Mouse (Mus musculus) G1E (cell line): Measurements from ENCODE around the gene 1700018F24Rik. TPM values are rescaled to one million over a fixed set of nuclear protein-coding genes. Genes with fewer than 3 reads are reported as not detected.

Source experiments
- ATAC-seq: 2 replicates; pipeline ENCODE4 v1.8.0; 2016; ENCODE audit warnings: mild to moderate bottlenecking; ENCODE audit not compliant: insufficient number of reproducible peaks, poor library complexity, low FRiP score, severe bottlenecking; ENCODE audit errors: extremely low read depth
- DNase-seq: peaks from one replicate; pipeline ENCODE4 v3.0.0; 2012; ENCODE audit warnings: low spot score
- H3K27me3 ChIP-seq: 2 replicates; pipeline ENCODE4 v1.6.1; 2012; ENCODE audit warnings: mild to moderate bottlenecking, low read length, inconsistent platforms; ENCODE audit not compliant: insufficient read depth
- H3K36me3 ChIP-seq: replicated peaks from 2 replicates; pipeline ENCODE3; 2012; ENCODE audit warnings: mild to moderate bottlenecking, inconsistent platforms
- H3K4me1 ChIP-seq: 2 replicates; pipeline ENCODE4 v1.6.1; 2012; ENCODE audit warnings: low read depth, low read length, inconsistent platforms, mixed read lengths; ENCODE audit not compliant: insufficient read depth
- H3K4me3 ChIP-seq: 2 replicates; pipeline ENCODE4 v1.5.1; 2012; ENCODE audit warnings: low read depth, mild to moderate bottlenecking, inconsistent platforms, low read length, moderate library complexity, mixed read lengths
- H3K9me3 ChIP-seq: replicated peaks from 2 replicates; pipeline ENCODE4 v1.6.1; 2012; ENCODE audit warnings: inconsistent platforms
- CTCF ChIP-seq: IDR thresholded peaks from 2 replicates; pipeline ENCODE4 v1.5.1; 2012; ENCODE audit warnings: low read depth, low read length, inconsistent platforms, mixed read lengths
- GATA1 ChIP-seq: IDR thresholded peaks from 2 replicates; pipeline ENCODE4 v1.6.1; 2012; ENCODE audit warnings: borderline replicate concordance, low read length, inconsistent platforms, mixed read lengths
- GATA2 ChIP-seq: IDR thresholded peaks from 2 replicates; pipeline ENCODE4 v1.6.1; 2012; ENCODE audit warnings: low read depth, low read length, inconsistent platforms, borderline replicate concordance
- POLR2AphosphoS5 ChIP-seq: IDR thresholded peaks from 2 replicates; pipeline ENCODE4 v1.6.1; 2012; ENCODE audit warnings: low read depth, low read length, inconsistent platforms; ENCODE audit not compliant: insufficient replicate concordance
- TAL1 ChIP-seq: conservative IDR thresholded peaks from 2 replicates; pipeline ENCODE4 v1.6.1; 2012; ENCODE audit warnings: low read depth, low read length, inconsistent platforms, mixed read lengths
- polyA plus RNA-seq: library from polyadenylated mRNA; stranded (reverse); fragments of >175 nt; gene quantifications from 2 replicates; pipeline ENCODE4 v1.2.3, GENCODE M21; 2012
- total RNA-seq, 2 experiments: library from RNA; stranded (forward) in 1 of 2; stranded (reverse) in 1 of 2; fragments of 200-1000 nt in 1 of 2; fragments of >200 nt in 1 of 2; fragmentation: Nextera tagmentation in 1 of 2; gene quantifications; 2 replicates each; pipeline ENCODE4 v1.2.3; 2014 to 2017

1700018F24Rik gene
- total and polyA plus RNA-seq, 3 experiments = not detected

- Histone ChIP-seq H3K4me1 (peaks cover 26% of the 10 kb centered on the region), H3K9me3 (0 out of 2 replicates have a peak, but pooled peaks cover 2% of the 10 kb centered on the region)
- TF ChIP-seq GATA2 (no peak), POLR2AphosphoS5 (no peak), CTCF (no peak), TAL1 (no peak), GATA1 (no peak)
These were observed 41.1 kb downstream of the 1700018F24Rik start, which contains the start of the genes Arpc1a and Kpna7 for GRCm38 (mm10) chr5:145083632-145084451. TSS of gene Arpc1a (plus strand) at chr5:145083830. TSS of gene Kpna7 (minus strand) at chr5:145084030.

GRCm38 (mm10) chr5:145084822-145085221 lies 42.0 kb downstream of the 1700018F24Rik start:
- H3K4me3 ChIP-seq = peak overlapping the region; percentile 76
- 0 out of 2 replicates have a peak, but pooled peaks cover 2% of the 10 kb centered on the region for H3K9me3 ChIP-seq
- H3K36me3 ChIP-seq = peaks cover 31% of the 10 kb centered on the region
- no peak for DNase-seq
- 0 out of 2 replicates have a peak, but pooled peaks cover 6% of the 10 kb centered on the region for H3K27me3 ChIP-seq
- TF ChIP-seq GATA1 = no peak
- ATAC-seq = no peak
- H3K4me1 ChIP-seq = peaks cover 34% of the 10 kb centered on the region

More at GRCm38 (mm10) chr5:145083632-145084451, 41.1 kb downstream of the 1700018F24Rik start, which contains the start of the genes Arpc1a and Kpna7:
- Histone ChIP-seq H3K36me3 (peaks cover 23% of the 10 kb centered on the region), H3K4me3 (peak within 1 kb of the TSS; percentile 76), H3K27me3 (peaks cover 10% of the 10 kb centered on the region; the same call in 1 of the 2 replicates)
- ATAC-seq = peak; percentile 98
- peak; percentile 96 for DNase-seq

- Histone ChIP-seq H3K27me3 (no peaks in the 10 kb centered on the region), H3K4me3 (no peak overlapping the region), H3K36me3 (peaks cover 63% of the 10 kb centered on the region), H3K9me3 (0 out of 2 replicates have a peak, but pooled peaks cover 2% of the 10 kb centered on the region), H3K4me1 (peaks cover 46% of the 10 kb centered on the region)
- TF ChIP-seq GATA2 = no peak
- TF ChIP-seq GATA1 = no peak
- no peak for TF ChIP-seq TAL1
- TF ChIP-seq CTCF = no peak
- no peak for TF ChIP-seq POLR2AphosphoS5
- ATAC-seq (no peak), DNase-seq (no peak)
These were observed 45.4 kb downstream of the 1700018F24Rik start for GRCm38 (mm10) chr5:145088186-145088585.

GRCm38 (mm10) chr5:145089878-145090277 lies 47.1 kb downstream of the 1700018F24Rik start:
- Histone ChIP-seq H3K4me3 (no peak overlapping the region), H3K4me1 (peaks cover 43% of the 10 kb centered on the region), H3K27me3 (no peaks in the 10 kb centered on the region), H3K36me3 (peaks cover 80% of the 10 kb centered on the region), H3K9me3 (0 out of 2 replicates have a peak, but pooled peaks cover 2% of the 10 kb centered on the region)
- no peak for DNase-seq
- TF ChIP-seq TAL1 (no peak), CTCF (no peak), GATA1 (no peak), POLR2AphosphoS5 (no peak), GATA2 (no peak)
- ATAC-seq = peak; percentile 50; the same call in 1 of the 2 replicates

Other genes starting within 250 kb of the 1700018F24Rik start
- gene Smurf1, start 77.1 kb upstream of the 1700018F24Rik start, total RNA-seq (2014; fragmentation: Nextera tagmentation) = 1.3 and 1.7 TPM in 2 replicates
- gene Smurf1, start 77.1 kb upstream of the 1700018F24Rik start, total RNA-seq (2017) = 1.9 and 4.1 TPM in 2 replicates
- 2.0 and 2.1 TPM in 2 replicates for gene Smurf1, start 77.1 kb upstream of the 1700018F24Rik start, polyA plus RNA-seq
- gene Gm4871, start 10.2 kb upstream of the 1700018F24Rik start, total RNA-seq (2014; fragmentation: Nextera tagmentation) = not detected in 2 replicates
- not detected in 2 replicates for gene Gm4871, start 10.2 kb upstream of the 1700018F24Rik start, total RNA-seq (2017)
- not detected in 2 replicates for gene Gm4871, start 10.2 kb upstream of the 1700018F24Rik start, polyA plus RNA-seq
- 77.0 and 85.3 TPM in 2 replicates for gene Arpc1a, start 40.8 kb downstream of the 1700018F24Rik start, total RNA-seq (2014; fragmentation: Nextera tagmentation)
- gene Arpc1a, start 40.8 kb downstream of the 1700018F24Rik start, total RNA-seq (2017) = 125 and 169 TPM in 2 replicates
- 56.4 and 58.6 TPM in 2 replicates for gene Arpc1a, start 40.8 kb downstream of the 1700018F24Rik start, polyA plus RNA-seq
- not detected in 2 replicates for gene Kpna7, start 41.0 kb downstream of the 1700018F24Rik start, total RNA-seq (2014; fragmentation: Nextera tagmentation)
- gene Kpna7, start 41.0 kb downstream of the 1700018F24Rik start, total RNA-seq (2017) = not detected in 2 replicates
- not detected in 2 replicates for gene Kpna7, start 41.0 kb downstream of the 1700018F24Rik start, polyA plus RNA-seq
- gene Arpc1b, start 71.2 kb downstream of the 1700018F24Rik start, total RNA-seq (2014; fragmentation: Nextera tagmentation) = 226 and 347 TPM in 2 replicates
- gene Arpc1b, start 71.2 kb downstream of the 1700018F24Rik start, total RNA-seq (2017) = 230 and 290 TPM in 2 replicates
- gene Arpc1b, start 71.2 kb downstream of the 1700018F24Rik start, polyA plus RNA-seq = 2,252 and 2,780 TPM in 2 replicates
- 95.0 and 112 TPM in 2 replicates for gene Pdap1, start 97.2 kb downstream of the 1700018F24Rik start, total RNA-seq (2014; fragmentation: Nextera tagmentation)
- 72.7 and 82.5 TPM in 2 replicates for gene Pdap1, start 97.2 kb downstream of the 1700018F24Rik start, total RNA-seq (2017)
- 173 and 217 TPM in 2 replicates for gene Pdap1, start 97.2 kb downstream of the 1700018F24Rik start, polyA plus RNA-seq
- 116 and 155 TPM in 2 replicates for gene Bud31, start 97.4 kb downstream of the 1700018F24Rik start, total RNA-seq (2014; fragmentation: Nextera tagmentation)
- 287 and 292 TPM in 2 replicates for gene Bud31, start 97.4 kb downstream of the 1700018F24Rik start, total RNA-seq (2017)
- gene Bud31, start 97.4 kb downstream of the 1700018F24Rik start, polyA plus RNA-seq = 5.7 and 8.7 TPM in 2 replicates
- 8.2 and 16.4 TPM in 2 replicates for gene Ptcd1, start 124.1 kb downstream of the 1700018F24Rik start, total RNA-seq (2014; fragmentation: Nextera tagmentation)
- 10.9 and 12.1 TPM in 2 replicates for gene Ptcd1, start 124.1 kb downstream of the 1700018F24Rik start, total RNA-seq (2017)
- 17.1 and 18.4 TPM in 2 replicates for gene Ptcd1, start 124.1 kb downstream of the 1700018F24Rik start, polyA plus RNA-seq
- gene Cpsf4, start 124.2 kb downstream of the 1700018F24Rik start, total RNA-seq (2014; fragmentation: Nextera tagmentation) = 44.3 and 55.4 TPM in 2 replicates
- gene Cpsf4, start 124.2 kb downstream of the 1700018F24Rik start, total RNA-seq (2017) = 67.6 and 71.2 TPM in 2 replicates
- 89.8 and 90.0 TPM in 2 replicates for gene Cpsf4, start 124.2 kb downstream of the 1700018F24Rik start, polyA plus RNA-seq
- gene Atp5j2, start 149.1 kb downstream of the 1700018F24Rik start, total RNA-seq (2014; fragmentation: Nextera tagmentation) = 133 and 170 TPM in 2 replicates
- gene Atp5j2, start 149.1 kb downstream of the 1700018F24Rik start, total RNA-seq (2017) = 257 and 304 TPM in 2 replicates
- gene Atp5j2, start 149.1 kb downstream of the 1700018F24Rik start, polyA plus RNA-seq = 21.5 and 61.1 TPM in 2 replicates
- 9.6 and 9.9 TPM in 2 replicates for gene Zkscan14, start 158.9 kb downstream of the 1700018F24Rik start, total RNA-seq (2014; fragmentation: Nextera tagmentation)
- gene Zkscan14, start 158.9 kb downstream of the 1700018F24Rik start, total RNA-seq (2017) = 21.3 and 22.2 TPM in 2 replicates
- 2.9 and 3.6 TPM in 2 replicates for gene Zkscan14, start 158.9 kb downstream of the 1700018F24Rik start, polyA plus RNA-seq
- 13.7 and 14.6 TPM in 2 replicates for gene Zkscan5, start 161.6 kb downstream of the 1700018F24Rik start, total RNA-seq (2014; fragmentation: Nextera tagmentation)
- gene Zkscan5, start 161.6 kb downstream of the 1700018F24Rik start, total RNA-seq (2017) = 9.2 and 10.4 TPM in 2 replicates
- 1.3 and 2.8 TPM in 2 replicates for gene Zkscan5, start 161.6 kb downstream of the 1700018F24Rik start, polyA plus RNA-seq
- gene Zfp655, start 188.7 kb downstream of the 1700018F24Rik start, total RNA-seq (2014; fragmentation: Nextera tagmentation) = 124 and 145 TPM in 2 replicates
- 92.8 and 101 TPM in 2 replicates for gene Zfp655, start 188.7 kb downstream of the 1700018F24Rik start, total RNA-seq (2017)
- 25.1 and 32.6 TPM in 2 replicates for gene Zfp655, start 188.7 kb downstream of the 1700018F24Rik start, polyA plus RNA-seq
- 23.7 and 33.2 TPM in 2 replicates for gene Zscan25, start 237.5 kb downstream of the 1700018F24Rik start, total RNA-seq (2014; fragmentation: Nextera tagmentation)
- 9.2 and 10.0 TPM in 2 replicates for gene Zscan25, start 237.5 kb downstream of the 1700018F24Rik start, total RNA-seq (2017)
- gene Zscan25, start 237.5 kb downstream of the 1700018F24Rik start, polyA plus RNA-seq = 34.7 and 44.8 TPM in 2 replicates